Mouse (Mus musculus): ENCODE measurements at regions not wholly inside any gene's neighbourhood (a gene's known extent, or its start where the extent isn't known, plus 50 kb on each side); places are given as distances from the start of the nearest gene placed in this dataset.

DNA sequence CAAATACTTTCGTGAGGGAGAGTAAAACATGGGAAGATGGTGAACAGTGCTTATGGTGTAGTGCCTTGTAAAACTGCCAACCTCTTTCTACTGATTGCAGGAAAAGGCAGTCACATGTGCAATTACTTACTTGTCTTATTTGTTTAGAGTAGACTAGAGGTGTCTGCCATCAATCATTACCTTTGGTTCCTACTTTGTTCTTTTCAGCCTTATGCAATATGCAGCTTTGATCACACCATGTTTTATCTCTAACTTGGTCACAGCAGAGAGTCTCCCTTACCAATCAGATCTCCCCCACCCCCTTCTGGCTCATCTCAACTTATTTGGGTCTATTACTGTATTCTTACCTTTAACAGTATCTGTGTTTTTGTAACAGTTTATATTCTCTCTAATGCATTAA lies 1043.2 kb downstream of the Car8 start:
- no peak overlapping the region for H3K27ac ChIP-seq (ENCODE audit: insufficient read depth, low read depth)
- dilution Hi-C loops (cut with MboI; ENCODE audit: extremely low pct_ligation_motif_present, extremely low pct_unique_long_range_greater_than_20kb, low sequenced_read_pairs), result no loop called here

DNA sequence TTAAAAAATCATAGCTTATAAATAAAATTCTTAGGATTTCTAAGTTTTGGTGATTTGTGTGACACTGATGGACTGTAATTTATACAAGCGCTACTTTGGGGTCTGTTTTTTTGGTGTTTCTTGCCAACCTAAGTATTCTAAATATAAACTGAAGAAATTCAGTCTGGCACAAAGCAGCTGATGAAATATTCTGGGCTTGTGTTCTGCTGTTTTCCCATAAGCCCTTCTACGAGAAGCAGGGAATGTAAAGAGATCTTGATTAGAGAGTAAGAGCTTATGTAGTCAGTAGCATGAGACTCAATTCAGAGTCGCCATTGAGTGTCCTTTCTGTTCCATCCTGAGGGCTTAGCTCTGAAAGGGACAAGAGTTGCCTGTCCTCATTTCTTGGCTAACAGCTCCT lies 1046.9 kb downstream of the Car8 start:
- Histone ChIP-seq H3K4me1 (ENCODE audit: control insufficient read depth in 1 of 2, insufficient read depth in 2 of 2) (peaks cover 0 to 17% of the 10 kb centered on the region in 2 experiments; a peak in 2 of 4 replicates), H3K4me2 (ENCODE audit: insufficient read depth, low read depth, poor library complexity, severe bottlenecking) (0 out of 2 replicates have a peak overlapping the region, but pooled peaks have one; percentile 15), H3K27me3 (replicated peaks) (no peaks in the 10 kb centered on the region), H3K4me3 (replicated peaks in 1 of 3; ENCODE audit: low read depth in 2 of 3, low read length in 2 of 3, poor library complexity in 1 of 3) (no peak overlapping the region), H3K9ac (ENCODE audit: insufficient read depth, low read depth) (no peak overlapping the region), H3K27ac (ENCODE audit: insufficient read depth, low read depth) (no peak overlapping the region), H3K36me3 (replicated peaks in 1 of 2; ENCODE audit: control insufficient read depth in 1 of 2, insufficient read depth in 1 of 2, low read length in 1 of 2) (no peaks in the 10 kb centered on the region), H3K9me3 (replicated peaks; ENCODE audit: low read length) (no peaks in the 10 kb centered on the region), H3K79me2 (replicated peaks; ENCODE audit: control insufficient read depth, extremely low read depth, insufficient read depth, poor library complexity, severe bottlenecking) (no peaks in the 10 kb centered on the region)
- in situ Hi-C loops (cut with MboI; ENCODE audit: low pct_ligation_motif_present, low pct_unique_long_range_greater_than_20kb, low sequenced_read_pairs), result no loop called here
- no peak for DNase-seq (ENCODE audit: extremely low read depth)
- TF ChIP-seq JUND (conservative IDR thresholded peaks at IDR 0.05; ENCODE audit: low read depth, low read length), result no peak
- no peak for TF ChIP-seq ZKSCAN1 (IDR thresholded peaks at IDR 0.05; ENCODE audit: borderline replicate concordance, low read depth, low read length)
- no peak for TF ChIP-seq IRF4 (IDR thresholded peaks at IDR 0.05; ENCODE audit: low read depth, low read length)
- no peak for TF ChIP-seq RAD21 (IDR thresholded peaks at IDR 0.05; ENCODE audit: low read depth, low read length)
- no peak for TF ChIP-seq RCOR1 (conservative IDR thresholded peaks at IDR 0.05; ENCODE audit: low read depth, low read length)
- dilution Hi-C loops (cut with MboI; ENCODE audit: extremely low pct_ligation_motif_present, extremely low pct_unique_long_range_greater_than_20kb, low sequenced_read_pairs), result no loop called here

More for the DNA sequence above, 1043.2 kb downstream of the Car8 start:
- H3K36me3 ChIP-seq (replicated peaks in 1 of 2; ENCODE audit: control insufficient read depth in 1 of 2, insufficient read depth in 1 of 2, low read length in 1 of 2), result no peaks in the 10 kb centered on the region
- no peak overlapping the region for H3K4me2 ChIP-seq (ENCODE audit: insufficient read depth, low read depth, poor library complexity, severe bottlenecking)
- TF ChIP-seq NRF1 (IDR thresholded peaks at IDR 0.05; ENCODE audit: low read depth, low read length) (no peak), JUND (conservative IDR thresholded peaks at IDR 0.05; ENCODE audit: low read depth, low read length) (no peak), ZC3H11A (IDR thresholded peaks at IDR 0.05; ENCODE audit: low read depth, low read length) (no peak), EP300 (IDR thresholded peaks at IDR 0.05; ENCODE audit: low read length) (no peak), CTCF (conservative IDR thresholded peaks at IDR 0.05 in 1 of 2, IDR thresholded peaks at IDR 0.05 in 1 of 2; ENCODE audit: low read depth in 2 of 2, low read length in 2 of 2) (no peak), ZNF384 (IDR thresholded peaks at IDR 0.05; ENCODE audit: low read depth, low read length) (no peak), ZKSCAN1 (IDR thresholded peaks at IDR 0.05; ENCODE audit: borderline replicate concordance, low read depth, low read length) (no peak), ELF1 (IDR thresholded peaks at IDR 0.05; ENCODE audit: low read depth, low read length) (no peak), ZMIZ1 (IDR thresholded peaks at IDR 0.05; ENCODE audit: low read depth, low read length) (no peak), USF2 (conservative IDR thresholded peaks at IDR 0.05; ENCODE audit: low read depth, low read length) (no peak)
- H3K9ac ChIP-seq (ENCODE audit: insufficient read depth, low read depth), result no peak overlapping the region
- DNase-seq (ENCODE audit: extremely low read depth), result no peak
- H3K9me3 ChIP-seq (replicated peaks; ENCODE audit: low read length), result no peaks in the 10 kb centered on the region
- peaks cover 0 to 14% of the 10 kb centered on the region in 2 experiments; a peak in 2 of 4 replicates for H3K4me1 ChIP-seq (ENCODE audit: control insufficient read depth in 1 of 2, insufficient read depth in 2 of 2)
- no peaks in the 10 kb centered on the region for H3K79me2 ChIP-seq (replicated peaks; ENCODE audit: control insufficient read depth, extremely low read depth, insufficient read depth, poor library complexity, severe bottlenecking)
- H3K27me3 ChIP-seq (replicated peaks), result no peaks in the 10 kb centered on the region
- no peak overlapping the region for H3K4me3 ChIP-seq (replicated peaks in 1 of 3; ENCODE audit: low read depth in 2 of 3, low read length in 2 of 3, poor library complexity in 1 of 3)
- in situ Hi-C loops (cut with MboI; ENCODE audit: low pct_ligation_motif_present, low pct_unique_long_range_greater_than_20kb, low sequenced_read_pairs), result no loop called here

DNA sequence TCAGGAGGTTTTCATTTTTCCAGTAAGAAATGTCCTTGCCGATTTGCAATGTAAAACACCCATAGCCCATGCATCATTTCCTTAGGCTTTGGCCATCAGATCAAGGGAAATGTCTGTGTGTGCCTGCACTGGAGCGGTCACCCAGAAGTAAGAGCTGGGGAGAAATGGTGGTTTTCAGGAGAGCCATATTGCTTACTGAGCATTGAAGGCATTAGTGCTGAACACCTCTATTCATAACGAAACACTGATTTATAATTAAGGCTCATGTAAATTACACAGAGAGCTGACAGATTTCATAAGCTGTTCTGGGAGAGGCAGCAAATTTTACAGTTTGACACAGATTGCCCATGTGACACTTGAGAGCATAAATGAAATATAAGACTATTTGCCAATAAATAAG lies 1047.6 kb downstream of the Car8 start:
- Histone ChIP-seq H3K9me3 (replicated peaks; ENCODE audit: low read length) (no peaks in the 10 kb centered on the region), H3K4me1 (ENCODE audit: control insufficient read depth in 1 of 2, insufficient read depth in 2 of 2) (peaks cover 0 to 17% of the 10 kb centered on the region in 2 experiments; a peak in 2 of 4 replicates), H3K9ac (ENCODE audit: insufficient read depth, low read depth) (no peak overlapping the region), H3K27ac (ENCODE audit: insufficient read depth, low read depth) (no peak overlapping the region), H3K36me3 (replicated peaks in 1 of 2; ENCODE audit: control insufficient read depth in 1 of 2, insufficient read depth in 1 of 2, low read length in 1 of 2) (no peaks in the 10 kb centered on the region), H3K4me3 (replicated peaks in 1 of 3; ENCODE audit: low read depth in 2 of 3, low read length in 2 of 3, poor library complexity in 1 of 3) (no peak overlapping the region), H3K79me2 (replicated peaks; ENCODE audit: control insufficient read depth, extremely low read depth, insufficient read depth, poor library complexity, severe bottlenecking) (no peaks in the 10 kb centered on the region), H3K27me3 (replicated peaks) (no peaks in the 10 kb centered on the region), H3K4me2 (ENCODE audit: insufficient read depth, low read depth, poor library complexity, severe bottlenecking) (peak overlapping the region; percentile 36; the same call in 1 of the 2 replicates)
- peak; percentile 61 for DNase-seq (ENCODE audit: extremely low read depth)
- dilution Hi-C loops (cut with MboI; ENCODE audit: extremely low pct_ligation_motif_present, extremely low pct_unique_long_range_greater_than_20kb, low sequenced_read_pairs), result no loop called here
- in situ Hi-C loops (cut with MboI; ENCODE audit: low pct_ligation_motif_present, low pct_unique_long_range_greater_than_20kb, low sequenced_read_pairs), result no loop called here
- no peak for TF ChIP-seq PAX5 (IDR thresholded peaks at IDR 0.05; ENCODE audit: low read length)
- no peak for TF ChIP-seq ZC3H11A (IDR thresholded peaks at IDR 0.05; ENCODE audit: low read depth, low read length)
- 0 out of 2 replicates have a peak, but pooled peaks have one; percentile 51 for TF ChIP-seq JUND (conservative IDR thresholded peaks at IDR 0.05; ENCODE audit: low read depth, low read length)
- TF ChIP-seq ZNF384 (IDR thresholded peaks at IDR 0.05; ENCODE audit: low read depth, low read length), result no peak
- TF ChIP-seq RCOR1 (conservative IDR thresholded peaks at IDR 0.05; ENCODE audit: low read depth, low read length), result no peak
- TF ChIP-seq TCF12 (IDR thresholded peaks at IDR 0.05; ENCODE audit: low read depth, low read length), result no peak
- TF ChIP-seq HCFC1 (IDR thresholded peaks at IDR 0.05; ENCODE audit: low read depth, low read length), result no peak
- no peak for TF ChIP-seq ZMIZ1 (IDR thresholded peaks at IDR 0.05; ENCODE audit: low read depth, low read length)
- TF ChIP-seq CHD2 (IDR thresholded peaks at IDR 0.05; ENCODE audit: low read length), result no peak
- TF ChIP-seq SIN3A (IDR thresholded peaks at IDR 0.05; ENCODE audit: low read length), result no peak
- TF ChIP-seq BHLHE40 (IDR thresholded peaks at IDR 0.05; ENCODE audit: low read depth, low read length), result peak; percentile 33; the same call in 1 of the 2 replicates
- TF ChIP-seq E2F4 (IDR thresholded peaks at IDR 0.05; ENCODE audit: insufficient replicate concordance, low read depth, low read length), result no peak
- no peak for TF ChIP-seq CTCF (conservative IDR thresholded peaks at IDR 0.05 in 1 of 2, IDR thresholded peaks at IDR 0.05 in 1 of 2; ENCODE audit: low read depth in 2 of 2, low read length in 2 of 2)
- TF ChIP-seq UBTF (IDR thresholded peaks at IDR 0.05; ENCODE audit: low read depth, low read length), result no peak
- no peak for TF ChIP-seq POLR2AphosphoS2 (IDR thresholded peaks at IDR 0.05; ENCODE audit: low read depth, low read length)
- no peak for TF ChIP-seq SMC3 (IDR thresholded peaks at IDR 0.05; ENCODE audit: low read depth, low read length)
- TF ChIP-seq USF2 (conservative IDR thresholded peaks at IDR 0.05; ENCODE audit: low read depth, low read length), result 0 out of 2 replicates have a peak, but pooled peaks have one; percentile 23
- TF ChIP-seq NRF1 (IDR thresholded peaks at IDR 0.05; ENCODE audit: low read depth, low read length), result no peak
- peak; percentile 50; the same call in 1 of the 2 replicates for TF ChIP-seq EP300 (IDR thresholded peaks at IDR 0.05; ENCODE audit: low read length)
- TF ChIP-seq TBP (conservative IDR thresholded peaks at IDR 0.05; ENCODE audit: low read depth, low read length), result no peak

All from CH12.LX (cell line).